Mouse (Mus musculus): Measurements from ENCODE around the gene Atrnl1.
"Not testable (repeated sequence)": the region's sequence is repeated elsewhere in the genome, so short reads cannot be mapped to it uniquely, and the experiment has no call there.

Gene Atrnl1

GRCm38 (mm10) chr19:57985918-57986900, 375.4 kb downstream of the Atrnl1 start:
- DNase-seq = no peak

DNA sequence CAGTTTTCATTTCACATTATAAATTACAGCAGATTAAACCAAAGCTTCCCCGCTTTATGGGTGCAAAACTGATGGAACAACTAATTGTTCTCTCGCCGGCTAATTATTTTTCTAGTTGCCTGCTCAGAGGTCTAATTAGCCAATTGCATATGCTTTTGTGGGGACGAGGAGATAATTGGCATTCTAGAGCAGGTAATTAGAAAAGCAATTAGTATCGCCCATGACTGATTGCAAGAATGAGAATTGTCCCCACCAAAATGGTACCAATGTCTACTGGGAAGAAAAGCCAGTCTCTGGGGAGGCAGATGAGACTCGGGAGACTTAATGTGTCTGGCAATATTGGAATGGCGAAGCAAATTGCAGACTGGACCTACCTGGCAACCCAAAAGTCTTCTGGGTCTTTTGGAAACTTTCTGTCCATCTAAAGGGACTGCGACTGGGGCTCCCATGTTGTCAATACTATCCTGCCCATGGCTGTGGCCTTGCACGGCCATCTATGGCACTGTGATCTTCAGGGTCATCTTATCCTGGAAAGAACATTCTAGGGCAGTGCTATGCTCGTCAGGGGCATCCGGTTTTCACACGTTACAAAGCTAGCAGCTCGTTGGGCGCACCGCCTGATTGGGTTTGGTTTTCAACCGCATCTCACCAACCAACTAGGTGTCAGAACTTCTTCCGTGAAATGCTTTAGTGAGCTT, 377.0 kb downstream of the Atrnl1 start:
- no peak for DNase-seq

DNA sequence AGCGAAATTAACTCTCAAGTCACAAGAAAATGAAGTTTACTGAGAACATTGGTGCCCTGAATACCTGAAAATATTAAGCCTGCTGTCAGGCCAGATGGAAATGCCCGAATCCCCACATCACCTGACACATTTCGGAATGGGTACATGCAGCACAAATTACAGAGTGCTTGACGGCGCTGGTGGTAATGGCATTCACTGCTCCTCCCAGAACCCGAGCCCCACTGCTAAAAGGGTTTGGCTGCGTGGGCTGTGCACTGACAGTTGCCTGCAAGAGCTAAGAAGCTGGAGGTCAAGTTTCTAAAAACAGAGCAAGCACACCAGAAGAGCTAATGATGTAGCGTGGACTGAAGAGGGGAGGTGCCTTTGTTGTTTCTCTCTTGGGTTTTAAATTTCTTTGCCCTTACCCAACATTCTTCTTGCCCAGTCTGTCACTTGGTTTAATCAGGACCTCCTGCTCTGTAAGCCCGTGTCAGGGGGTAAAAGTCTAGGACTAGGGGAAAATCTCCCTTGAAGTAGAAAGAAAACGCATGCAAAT, 377.8 kb downstream of the Atrnl1 start:
- DNase-seq = no peak

GRCm38 (mm10) chr19:57991099-57991760, 380.4 kb downstream of the Atrnl1 start:
- DNase-seq = no peak

- DNase-seq = not testable (repeated sequence)
These were observed 383.5 kb downstream of the Atrnl1 start for GRCm38 (mm10) chr19:57994174-57994833.

DNA sequence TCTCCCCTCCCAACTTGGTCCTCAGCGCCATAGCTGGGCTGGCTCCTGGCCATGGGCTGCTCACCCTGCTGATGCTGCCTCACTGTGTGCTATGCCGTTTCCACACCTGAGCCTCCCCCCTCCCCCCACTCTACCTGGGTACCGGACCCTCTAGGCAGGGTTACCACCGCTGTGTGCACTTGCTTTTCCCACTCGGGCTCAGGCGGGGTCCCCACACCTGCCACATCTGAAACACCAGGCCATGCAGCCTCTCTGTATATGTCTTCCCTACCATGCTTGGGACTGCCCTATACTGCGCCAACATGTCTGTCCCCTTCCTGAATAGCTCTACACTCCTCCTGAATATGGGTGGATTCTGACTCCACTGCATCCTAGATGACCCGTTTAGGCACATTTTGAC, 384.2 kb downstream of the Atrnl1 start:
- no peak for DNase-seq

- DNase-seq = peak; percentile 58
These were observed 387.1 kb downstream of the Atrnl1 start for GRCm38 (mm10) chr19:57997961-57998360.

DNA sequence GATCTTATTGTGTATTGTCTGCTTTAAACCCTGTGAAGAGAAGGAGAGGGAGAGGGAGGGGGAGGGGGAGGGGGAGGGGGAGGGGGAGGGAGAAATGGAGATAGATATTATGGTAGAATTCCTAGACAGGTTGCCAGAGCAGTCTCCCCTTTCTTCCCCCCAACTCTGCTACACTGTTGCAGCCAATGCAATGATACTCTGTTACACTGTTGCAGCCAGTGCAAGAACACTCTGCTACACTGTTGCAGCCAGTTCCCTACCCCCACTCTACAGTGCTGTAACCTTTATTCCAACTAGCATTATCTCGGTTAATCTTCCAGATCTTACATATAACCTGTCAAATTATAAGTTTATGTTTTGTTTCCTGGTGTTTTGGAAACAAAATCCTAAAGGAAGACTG, 400.8 kb downstream of the Atrnl1 start:
- DNase-seq = no peak

- DNase-seq = no peak
These were observed 404.9 kb downstream of the Atrnl1 start for GRCm38 (mm10) chr19:58015741-58016140.

DNA sequence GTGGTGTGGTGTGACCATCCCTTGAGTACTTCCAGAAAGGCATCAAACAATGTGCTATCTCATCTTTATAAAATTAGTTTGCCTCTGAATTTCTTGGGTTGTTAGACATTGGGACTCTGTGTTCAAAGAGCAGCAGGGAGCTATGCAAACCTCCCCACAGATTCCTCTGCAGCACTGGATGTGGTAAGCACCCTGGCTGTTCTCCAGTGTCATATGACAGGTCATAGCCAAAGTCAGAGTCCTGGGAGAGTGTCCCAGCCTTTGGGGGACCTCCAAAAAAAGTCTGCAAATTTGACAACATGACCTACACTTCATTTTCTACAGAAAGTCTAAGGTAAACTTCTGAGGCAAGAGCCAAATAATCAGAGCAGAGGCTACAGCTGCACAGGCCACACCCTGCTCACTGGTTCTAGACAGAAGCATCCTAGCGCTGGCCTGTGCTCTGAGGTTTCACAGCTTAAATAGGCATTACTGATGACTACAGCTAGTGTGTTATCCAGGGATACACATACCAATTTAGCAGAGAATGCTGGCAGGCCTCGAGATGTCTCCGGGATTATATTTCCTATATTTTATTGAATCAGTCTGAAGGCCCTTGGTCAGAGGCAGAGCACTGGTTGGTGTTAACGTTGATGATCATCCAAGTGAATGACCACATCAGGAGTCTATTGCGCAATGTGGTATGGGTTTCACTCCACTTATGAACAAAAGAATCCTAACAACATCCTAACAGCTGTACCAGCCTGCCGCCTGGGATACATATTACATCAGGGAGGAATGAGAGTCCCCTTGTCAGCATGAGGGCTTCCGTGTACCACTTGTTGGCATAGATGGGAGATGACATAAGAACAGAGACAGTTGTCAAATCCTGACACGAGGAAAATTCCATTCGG, 406.0 kb downstream of the Atrnl1 start:
- no peak for DNase-seq

DNA sequence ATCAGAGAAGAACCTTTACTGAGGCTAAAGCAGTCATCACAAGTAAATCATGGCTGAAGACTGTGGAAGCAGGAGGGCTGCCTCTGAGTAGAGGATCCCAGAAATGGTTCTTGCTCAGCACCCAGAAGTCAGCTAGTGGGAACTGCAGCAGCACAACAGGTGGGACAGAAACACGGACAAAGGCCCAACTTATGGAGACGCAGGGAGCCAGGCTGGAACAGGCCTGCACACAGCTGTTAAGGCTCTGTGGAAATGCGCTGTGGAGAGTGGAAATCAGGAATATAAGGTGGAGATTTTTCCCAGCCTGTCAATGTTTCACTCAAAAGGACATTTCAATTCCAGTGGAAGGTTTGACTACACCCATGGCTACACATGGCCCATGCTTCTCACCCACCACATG, 406.6 kb downstream of the Atrnl1 start:
- DNase-seq = no peak

GRCm38 (mm10) chr19:58018698-58019097, 407.9 kb downstream of the Atrnl1 start:
- no peak for DNase-seq

- DNase-seq = no peak
These were observed 410.9 kb downstream of the Atrnl1 start for GRCm38 (mm10) chr19:58021514-58022284.

- DNase-seq = no peak
These were observed 412.5 kb downstream of the Atrnl1 start for GRCm38 (mm10) chr19:58023216-58023825.

GRCm38 (mm10) chr19:58025053-58025452, 414.2 kb downstream of the Atrnl1 start:
- DNase-seq = no peak

DNA sequence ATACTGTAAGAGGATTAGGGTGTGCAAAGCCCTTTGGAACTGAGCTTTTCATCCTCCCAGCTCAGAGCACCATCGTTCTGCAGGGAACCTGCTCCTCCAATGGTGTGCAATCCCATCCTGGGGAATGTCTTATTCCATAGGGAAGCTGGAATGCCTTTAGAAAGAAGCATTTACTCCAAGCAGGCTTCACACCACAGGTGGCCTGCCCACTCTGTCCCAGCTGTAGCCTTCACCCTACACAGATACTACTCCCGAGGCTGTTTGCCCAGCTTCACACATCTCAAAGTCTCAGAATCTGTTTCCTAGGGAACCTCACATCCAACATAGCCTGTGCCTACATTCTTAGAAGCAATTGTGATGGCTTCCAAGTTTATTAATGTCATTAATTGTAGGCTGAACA, 418.8 kb downstream of the Atrnl1 start:
- DNase-seq = no peak

DNA sequence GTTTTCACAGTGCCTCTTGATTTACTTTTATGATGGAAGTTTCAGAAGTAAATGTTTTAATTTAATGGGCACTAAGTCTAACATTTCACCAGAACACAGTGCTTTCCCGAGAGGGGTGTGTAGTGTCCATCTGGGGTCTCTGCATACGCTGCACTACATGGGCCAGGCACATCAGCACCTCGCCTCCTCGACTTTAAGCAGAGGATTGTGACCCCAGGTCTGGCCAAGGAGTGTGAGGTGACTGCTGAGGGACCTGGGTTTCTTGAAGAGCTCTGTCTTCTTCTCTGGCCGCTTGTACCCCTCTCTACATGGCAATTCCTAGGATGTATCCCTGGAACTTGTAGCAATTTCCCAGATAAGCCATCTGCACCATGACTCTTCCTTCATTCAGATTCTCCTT, 422.4 kb downstream of the Atrnl1 start:
- no peak for DNase-seq

DNA sequence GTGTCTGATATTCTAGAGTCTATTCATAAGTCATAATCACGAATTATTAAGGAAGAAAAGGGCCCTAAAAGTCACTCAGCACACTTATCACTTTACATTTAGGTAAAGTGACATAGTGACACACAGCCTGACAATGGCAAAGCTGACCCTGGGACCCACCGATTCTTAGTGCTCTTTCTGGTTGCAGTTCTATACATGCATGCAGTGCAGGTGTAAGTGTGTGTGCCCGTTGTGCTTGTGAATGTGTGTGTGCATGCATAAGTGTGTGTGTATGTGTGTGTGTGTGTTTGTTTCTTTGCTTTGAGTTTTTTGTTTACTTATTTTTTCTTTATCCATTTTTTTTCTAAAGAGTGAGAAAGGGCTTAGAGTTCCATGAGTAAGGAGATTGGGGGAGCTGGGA, 425.3 kb downstream of the Atrnl1 start:
- no peak for DNase-seq

- DNase-seq = no peak
These were observed 432.3 kb downstream of the Atrnl1 start for GRCm38 (mm10) chr19:58043120-58043519.

DNA sequence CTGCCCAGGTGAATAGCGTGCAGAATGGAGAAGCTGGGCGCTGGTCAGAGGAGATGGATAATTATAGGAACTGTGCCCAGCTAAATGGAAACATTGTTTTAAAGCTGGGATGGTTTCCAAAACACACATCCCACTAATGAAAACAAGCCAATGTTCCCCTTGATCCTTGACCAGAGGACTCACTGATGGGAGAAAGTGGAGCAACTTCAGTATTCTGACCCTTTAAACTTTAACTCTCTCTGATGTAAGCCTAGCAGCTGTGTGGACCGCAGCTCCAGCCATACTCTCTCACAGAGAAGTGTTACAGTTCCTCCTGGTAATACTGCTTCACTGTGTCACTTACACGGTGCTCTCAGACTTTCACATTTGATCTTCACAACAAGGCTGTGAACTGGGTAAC, 432.7 kb downstream of the Atrnl1 start:
- DNase-seq = no peak
